Mouse (Mus musculus) lung, postnatal 0 days (tissue): ENCODE results near the gene Sptbn4. TPM values are rescaled to one million over a fixed set of nuclear protein-coding genes. Genes with fewer than 3 reads are reported as not detected.

ENCODE experiments used
- ATAC-seq: fragments of 200-750 bp; cut with Nextera tagmentation; 2 replicates; pipeline ENCODE4 v1.8.0; 2017; ENCODE audit warnings: moderate library complexity
- DNase-seq: peaks from one replicate; pipeline ENCODE4 v3.0.0-alpha.2; 2016; ENCODE audit warnings: low spot score
- H3K27ac ChIP-seq: fragments of 300-500 bp; sonication (generic); 2 replicates; pipeline ENCODE4 v1.5.1; 2014; ENCODE audit warnings: antibody characterized with exemption, mild to moderate bottlenecking, low read length, mixed read lengths
- H3K27me3 ChIP-seq: fragments of 300-500 bp; sonication (generic); replicated peaks from 2 replicates; pipeline ENCODE4 v1.6.1; 2014; ENCODE audit warnings: low read length, mixed read lengths; ENCODE audit not compliant: insufficient read depth
- H3K36me3 ChIP-seq: fragments of 300-500 bp; sonication (generic); 2 replicates; pipeline ENCODE4 v1.6.1; 2014; ENCODE audit warnings: low read length, mixed read lengths; ENCODE audit not compliant: insufficient read depth
- H3K4me1 ChIP-seq: fragments of 300-500 bp; sonication (generic); 2 replicates; pipeline ENCODE4 v1.6.1; 2014; ENCODE audit warnings: antibody characterized with exemption, low read depth, low read length, mixed read lengths; ENCODE audit not compliant: insufficient read depth
- H3K4me2 ChIP-seq: fragments of 300-500 bp; sonication (generic); replicated peaks from 2 replicates; pipeline ENCODE4 v1.6.1; 2014; ENCODE audit warnings: low read depth, mild to moderate bottlenecking, low read length, moderate library complexity, mixed read lengths
- H3K4me3 ChIP-seq: fragments of 300-500 bp; sonication (generic); 2 replicates; pipeline ENCODE4 v1.5.1; 2014; ENCODE audit warnings: low read depth, low read length
- H3K9ac ChIP-seq: fragments of 300-500 bp; sonication (generic); replicated peaks from 2 replicates; pipeline ENCODE4 v1.6.1; 2014; ENCODE audit warnings: low read depth, mild to moderate bottlenecking
- H3K9me3 ChIP-seq: fragments of 300-500 bp; sonication (generic); 2 replicates; pipeline ENCODE4 v1.6.1; 2016; ENCODE audit warnings: low read length, mixed read lengths
- CTCF ChIP-seq: IDR thresholded peaks from 2 replicates; pipeline ENCODE4 v1.5.1; 2016; ENCODE audit warnings: antibody characterized with exemption, mild to moderate bottlenecking
- EP300 ChIP-seq: IDR thresholded peaks from 2 replicates; pipeline ENCODE4 v1.6.1; 2016; ENCODE audit warnings: antibody characterized with exemption, mild to moderate bottlenecking, control low read depth
- WGBS: fragments of 180-500 bp; shearing (Covaris S2); extraction: QIAGEN DNeasy Blood & Tissue Kit; methylation state at CpG from one replicate; pipeline ENCODE4 v1.1.7; 2014; 5-methylcytosine and 5-hydroxymethylcytosine counted together
- polyA plus RNA-seq: library from polyadenylated mRNA; unstranded; fragments of >200 nt; fragmentation: Nextera tagmentation; extraction: Ambion mirVana; gene quantifications from 2 replicates; pipeline ENCODE4 v1.2.1, GENCODE M21; 2015

Sptbn4 gene
- polyA plus RNA-seq, 1 experiment from 2014 or later: 0.20 TPM

- ATAC-seq: peak; percentile 83
- TF ChIP-seq EP300 (no peak; the same call in 1 of the 2 replicates), CTCF (peak; percentile 76)
- WGBS: under 1% methylated on average over 20 of the region's 33 CpGs
Observed at GRCm38 (mm10) chr7:27490543-27491329, 43.2 kb upstream of the Sptbn4 start.

DNA sequence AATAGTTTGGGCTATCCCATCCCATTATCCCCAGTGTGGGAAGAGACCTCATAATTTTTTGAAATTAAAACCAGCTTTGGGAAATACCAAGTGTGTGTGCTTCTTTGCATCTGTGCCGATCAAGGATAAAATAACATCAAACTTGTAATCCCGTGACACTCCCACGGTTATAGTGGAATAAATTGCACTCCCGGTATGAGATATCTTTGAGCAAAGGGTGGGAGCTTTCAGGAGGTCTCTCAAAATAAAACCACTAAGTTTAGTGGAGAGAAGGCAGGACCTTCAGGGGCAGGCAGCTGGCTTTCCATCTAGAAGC is 42.7 kb upstream of the Sptbn4 start:
- Histone ChIP-seq H3K9me3 (no peaks in the 10 kb centered on the region), H3K9ac (peak overlapping the region; percentile 26; the same call in 1 of the 2 replicates), H3K27me3 (no peaks in the 10 kb centered on the region), H3K27ac (peak overlapping the region; percentile 94), H3K4me1 (peaks cover 22% of the 10 kb centered on the region; the same call in 1 of the 2 replicates), H3K4me2 (peak overlapping the region; percentile 49), H3K4me3 (peak overlapping the region; percentile 34), H3K36me3 (peaks cover 12% of the 10 kb centered on the region; the same call in 1 of the 2 replicates)
- ATAC-seq (no peak), DNase-seq (no peak)
- 20% methylated on average over 4 of the region's 4 CpGs for WGBS
- TF ChIP-seq EP300: peak; percentile 42; the same call in 1 of the 2 replicates
- no peak for TF ChIP-seq CTCF

More at GRCm38 (mm10) chr7:27490543-27491329, 43.2 kb upstream of the Sptbn4 start:
- DNase-seq: peak; percentile 99
- Histone ChIP-seq H3K4me3 (peak overlapping the region; percentile 34), H3K36me3 (peaks cover 12% of the 10 kb centered on the region; the same call in 1 of the 2 replicates), H3K4me2 (peak overlapping the region; percentile 49), H3K9ac (peak overlapping the region; percentile 26), H3K27ac (peak overlapping the region; percentile 94), H3K27me3 (no peaks in the 10 kb centered on the region), H3K9me3 (no peaks in the 10 kb centered on the region), H3K4me1 (peaks cover 17% of the 10 kb centered on the region; the same call in 1 of the 2 replicates)

- DNase-seq (no peak), ATAC-seq (no peak)
- Histone ChIP-seq H3K27ac (peak overlapping the region; percentile 94), H3K4me1 (peaks cover 22% of the 10 kb centered on the region; the same call in 1 of the 2 replicates), H3K4me3 (no peak overlapping the region), H3K27me3 (no peaks in the 10 kb centered on the region), H3K36me3 (peaks cover 12% of the 10 kb centered on the region; the same call in 1 of the 2 replicates), H3K9ac (no peak overlapping the region), H3K9me3 (no peaks in the 10 kb centered on the region), H3K4me2 (peak overlapping the region; percentile 56; the same call in 1 of the 2 replicates)
- WGBS: 88% methylated on average over 25 of the region's 25 CpGs
- TF ChIP-seq CTCF (no peak), EP300 (no peak)
Observed at GRCm38 (mm10) chr7:27489270-27489869, 41.9 kb upstream of the Sptbn4 start.

- no peak for ATAC-seq
- H3K4me3 ChIP-seq: peak overlapping the region; percentile 84
- H3K4me1 ChIP-seq: peaks cover 22% of the 10 kb centered on the region; the same call in 1 of the 2 replicates
- peak overlapping the region; percentile 85 for H3K9ac ChIP-seq
- DNase-seq: peak; percentile 83
- peak overlapping the region; percentile 99 for H3K27ac ChIP-seq
- TF ChIP-seq EP300 (no peak), CTCF (no peak)
- WGBS: under 1% methylated on average over 13 of the region's 13 CpGs
- H3K9me3 ChIP-seq: no peaks in the 10 kb centered on the region
- peak overlapping the region; percentile 56 for H3K4me2 ChIP-seq
- peaks cover 12% of the 10 kb centered on the region; the same call in 1 of the 2 replicates for H3K36me3 ChIP-seq
- no peaks in the 10 kb centered on the region for H3K27me3 ChIP-seq
Observed at GRCm38 (mm10) chr7:27487740-27488268, 40.3 kb upstream of the Sptbn4 start.

DNA sequence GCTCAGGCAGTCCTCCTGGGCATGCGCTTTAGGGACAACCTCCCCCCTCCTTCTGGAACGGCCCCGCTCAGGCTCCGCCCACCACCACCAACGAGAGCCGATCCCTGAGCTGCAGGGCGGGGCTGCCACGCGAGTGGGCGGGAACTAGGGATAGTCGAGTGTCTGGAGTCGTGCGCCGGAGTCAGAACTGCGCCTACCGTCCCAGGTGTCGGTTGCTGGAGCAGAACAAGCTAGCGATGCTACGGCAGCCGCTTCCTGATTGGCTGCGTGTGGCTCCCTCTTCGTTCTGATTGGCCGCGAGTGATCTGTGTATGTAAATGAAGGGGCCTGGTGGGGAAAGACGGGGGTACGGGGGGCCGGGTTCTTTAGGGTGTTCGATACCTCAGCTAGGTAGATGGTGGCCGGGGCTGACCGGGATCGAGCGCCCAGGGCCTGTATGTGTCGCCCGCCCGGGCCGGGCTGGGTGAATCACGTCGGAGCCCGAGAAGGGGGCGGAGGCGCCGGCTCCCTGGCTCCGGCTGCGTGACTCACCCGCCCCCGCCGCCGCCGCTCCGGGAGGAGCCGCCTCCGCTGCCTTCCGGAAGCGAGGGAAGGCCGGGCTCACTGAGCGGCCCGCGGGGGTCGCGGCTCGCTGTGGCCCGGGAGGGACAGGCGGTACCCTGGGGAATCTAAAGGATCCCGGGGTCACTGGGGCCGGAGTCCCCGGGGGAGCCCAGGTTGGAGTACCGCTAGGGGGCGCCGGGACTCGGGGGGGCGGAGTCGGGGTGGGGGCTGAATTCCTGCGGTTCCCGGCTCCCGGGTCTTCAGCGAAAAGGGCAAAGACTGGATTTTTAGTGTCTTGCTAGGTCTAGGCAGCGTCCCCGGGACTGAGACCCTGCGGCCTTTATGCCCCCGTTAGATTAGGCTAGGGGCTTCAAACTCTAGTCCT is 39.5 kb upstream of the Sptbn4 start, which contains the start of gene Sertad1:
TSS of gene Sertad1 (plus strand) at position 141 of the 928 bp plus-strand sequence.
- 1% methylated on average over 60 of the region's 80 CpGs for WGBS
- peaks cover 22% of the 10 kb centered on the region; the same call in 1 of the 2 replicates for H3K4me1 ChIP-seq
- DNase-seq: peak; percentile 99

More for the DNA sequence above, 39.5 kb upstream of the Sptbn4 start, which contains the start of gene Sertad1:
- H3K36me3 ChIP-seq: peaks cover 12% of the 10 kb centered on the region; the same call in 1 of the 2 replicates
- H3K9me3 ChIP-seq: no peaks in the 10 kb centered on the region
- H3K4me2 ChIP-seq: peak within 1 kb of the TSS; percentile 56
- TF ChIP-seq CTCF (peak; percentile 63), EP300 (0 out of 2 replicates have a peak, but pooled peaks have one; percentile 20)
- H3K27me3 ChIP-seq: no peaks in the 10 kb centered on the region
- H3K27ac ChIP-seq: peak within 1 kb of the TSS; percentile 99
- H3K4me3 ChIP-seq: peak within 1 kb of the TSS; percentile 84
- peak within 1 kb of the TSS; percentile 85 for H3K9ac ChIP-seq
- peak; percentile 83 for ATAC-seq
